Mouse (Mus musculus) lung, adult 10 weeks (tissue): ENCODE measurements around the gene Ripply3. TPM values are rescaled to one million over a fixed set of nuclear protein-coding genes. Genes with fewer than 3 reads are reported as not detected.

Experiments
- polyA plus RNA-seq: library from polyadenylated mRNA; stranded (reverse); fragments of 350-450 nt; fragmentation: Illumina TruSeq; extraction: RNeasy Lipid Tissue Mini Kit (QIAGEN cat#74804); gene quantifications from one replicate; pipeline ENCODE4 v1.2.3, GENCODE M21; 2014; ENCODE audit warnings: low read depth, low replicate concordance; ENCODE audit not compliant: insufficient read depth

Ripply3 gene
- 58.0 TPM for polyA plus RNA-seq

GRCm38 (mm10) chr16:94327781-94328711 lies at the start of gene Ripply3:
Gene Ripply3 (plus strand): TSS chr16:94328420.

GRCm38 (mm10) chr16:94313229-94314030 lies 14.8 kb upstream of the Ripply3 start, which contains the start of gene Hlcs:
Gene Hlcs (minus strand): TSS chr16:94313571.

GRCm38 (mm10) chr16:94370173-94370914 lies 42.1 kb downstream of the Ripply3 start, which contains the start of gene Ttc3:
Gene Ttc3 (plus strand): TSS chr16:94370618.

GRCm38 (mm10) chr16:94371301-94371931 lies 43.2 kb downstream of the Ripply3 start, which contains the start of gene Pigp:
Gene Pigp (minus strand): TSS chr16:94371842.

Other genes with a start within 250 kb of the Ripply3 start
- gene Sim2, start 243.5 kb upstream of the Ripply3 start, polyA plus RNA-seq: not detected
- gene Hlcs, start 14.8 kb upstream of the Ripply3 start, polyA plus RNA-seq: 3.9 TPM
- 10.2 TPM for gene Ttc3, start 42.2 kb downstream of the Ripply3 start, polyA plus RNA-seq
- gene Pigp, start 43.4 kb downstream of the Ripply3 start, polyA plus RNA-seq: 91.7 TPM
- 28.8 TPM for gene Vps26c, start 198.4 kb downstream of the Ripply3 start, polyA plus RNA-seq
- 10.1 TPM for gene Dyrk1a, start 241.6 kb downstream of the Ripply3 start, polyA plus RNA-seq